Mouse (Mus musculus): Measurements from ENCODE around the gene Ppp1cb.

GRCm38 (mm10) chr5:32472332-32473028, 13.8 kb downstream of the Ppp1cb start:
- TF ChIP-seq CTCF (IDR thresholded peaks at IDR 0.05; ENCODE audit: control insufficient read depth, insufficient read depth, low read length) (no peak), POLR2A (IDR thresholded peaks at IDR 0.05; ENCODE audit: borderline replicate concordance, control insufficient read depth, low read depth, low read length) (no peak)

Measured in bone marrow, adult 2 months (tissue).